Mouse (Mus musculus) heart, embryonic 13.5 days (tissue): ENCODE measurements around the gene Colgalt1. TPM values are rescaled to one million over a fixed set of nuclear protein-coding genes. Genes with fewer than 3 reads are reported as not detected.

Experiments used
- ATAC-seq: fragments of 200-750 bp; cut with Nextera tagmentation; 2 replicates; pipeline ENCODE4 v1.8.0; 2017; ENCODE audit warnings: moderate TSS enrichment; ENCODE audit not compliant: insufficient number of reproducible peaks, low FRiP score, low TSS enrichment; ENCODE audit errors: extremely low read depth
- H3K27ac ChIP-seq: fragments of 300-500 bp; sonication (generic); replicated peaks from 2 replicates; pipeline ENCODE4 v1.5.1; 2015; ENCODE audit warnings: moderate library complexity, mild to moderate bottlenecking, inconsistent platforms
- H3K27me3 ChIP-seq: fragments of 300-500 bp; sonication (generic); replicated peaks from 2 replicates; pipeline ENCODE4 v1.6.1; 2015; ENCODE audit warnings: mild to moderate bottlenecking, inconsistent platforms
- H3K36me3 ChIP-seq: fragments of 300-500 bp; sonication (generic); 2 replicates; pipeline ENCODE4 v1.6.1; 2015; ENCODE audit warnings: mild to moderate bottlenecking, inconsistent platforms
- H3K4me1 ChIP-seq: fragments of 300-500 bp; sonication (generic); 2 replicates; pipeline ENCODE4 v1.6.1; 2015; ENCODE audit warnings: inconsistent platforms
- H3K4me2 ChIP-seq: fragments of 300-500 bp; sonication (generic); 2 replicates; pipeline ENCODE4 v1.6.1; 2015; ENCODE audit warnings: inconsistent platforms, mild to moderate bottlenecking, moderate library complexity
- H3K4me3 ChIP-seq: fragments of 300-500 bp; sonication (generic); 2 replicates; pipeline ENCODE4 v1.5.1; 2015; ENCODE audit warnings: moderate library complexity, mild to moderate bottlenecking, inconsistent platforms
- H3K9ac ChIP-seq: fragments of 300-500 bp; sonication (generic); 2 replicates; pipeline ENCODE4 v1.6.1; 2015; ENCODE audit warnings: inconsistent platforms, mild to moderate bottlenecking, moderate library complexity
- H3K9me3 ChIP-seq: fragments of 300-500 bp; sonication (generic); 2 replicates; pipeline ENCODE4 v1.6.1; 2016; ENCODE audit warnings: inconsistent platforms
- WGBS: fragments of 180-500 bp; shearing (Covaris S2); methylation state at CpG from one replicate; pipeline ENCODE4 v1.1.7; 2015; ENCODE audit warnings: mixed read lengths; 5-methylcytosine and 5-hydroxymethylcytosine counted together
- polyA plus RNA-seq: library from polyadenylated mRNA; unstranded; fragments of >200 nt; fragmentation: Nextera tagmentation; extraction: Ambion mirVana; gene quantifications from 2 replicates; pipeline ENCODE4 v1.2.1, GENCODE M21; 2015

The Colgalt1 gene
- polyA plus RNA-seq, 1 experiment from 2014 or later: 54.8 TPM

GRCm38 (mm10) chr8:71629096-71629697 is 18.4 kb downstream of the Colgalt1 start:
- peak overlapping the region; percentile 91 for H3K4me2 ChIP-seq
- H3K9ac ChIP-seq: peak overlapping the region; percentile 80
- WGBS: 2% methylated on average over 55 of the region's 55 CpGs
- H3K4me3 ChIP-seq: peak overlapping the region; percentile 57
- peaks cover 15% of the 10 kb centered on the region for H3K9me3 ChIP-seq
- peaks cover 49% of the 10 kb centered on the region for H3K27me3 ChIP-seq
- H3K4me1 ChIP-seq: peaks cover 34% of the 10 kb centered on the region
- peaks cover 23% of the 10 kb centered on the region for H3K36me3 ChIP-seq
- peak; percentile 70 for ATAC-seq
- peak overlapping the region; percentile 82 for H3K27ac ChIP-seq

GRCm38 (mm10) chr8:71629781-71630212 is 19.0 kb downstream of the Colgalt1 start:
- Histone ChIP-seq H3K27me3 (peaks cover 55% of the 10 kb centered on the region), H3K27ac (no peak overlapping the region)

GRCm38 (mm10) chr8:71630761-71631160 is 20.0 kb downstream of the Colgalt1 start:
- peaks cover 64% of the 10 kb centered on the region for H3K27me3 ChIP-seq
- peaks cover 38% of the 10 kb centered on the region for H3K4me1 ChIP-seq
- no peak for ATAC-seq
- H3K36me3 ChIP-seq: peaks cover 7% of the 10 kb centered on the region
- no peak overlapping the region for H3K27ac ChIP-seq
- H3K9me3 ChIP-seq: peaks cover 15% of the 10 kb centered on the region
- H3K9ac ChIP-seq: no peak overlapping the region
- H3K4me2 ChIP-seq: no peak overlapping the region
- no peak overlapping the region for H3K4me3 ChIP-seq
- WGBS: 80% methylated on average over 6 of the region's 6 CpGs

More at GRCm38 (mm10) chr8:71629781-71630212, 19.0 kb downstream of the Colgalt1 start:
- 0 out of 2 replicates have a peak, but pooled peaks have one; percentile 0 for ATAC-seq
- Histone ChIP-seq H3K4me2 (peak overlapping the region; percentile 91), H3K9ac (peak overlapping the region; percentile 80), H3K4me3 (peak overlapping the region; percentile 57), H3K4me1 (peaks cover 38% of the 10 kb centered on the region), H3K9me3 (peaks cover 15% of the 10 kb centered on the region), H3K36me3 (peaks cover 17% of the 10 kb centered on the region)
- WGBS: 6% methylated on average over 25 of the region's 25 CpGs

GRCm38 (mm10) chr8:71631897-71632296 is 21.1 kb downstream of the Colgalt1 start:
- Histone ChIP-seq H3K9ac (no peak overlapping the region), H3K4me1 (peaks cover 38% of the 10 kb centered on the region), H3K4me3 (no peak overlapping the region), H3K4me2 (no peak overlapping the region), H3K9me3 (peaks cover 15% of the 10 kb centered on the region), H3K36me3 (no peaks in the 10 kb centered on the region), H3K27ac (no peak overlapping the region), H3K27me3 (peaks cover 69% of the 10 kb centered on the region)
- no peak for ATAC-seq
- WGBS: 57% methylated on average over 2 of the region's 2 CpGs

- no peak overlapping the region for H3K27ac ChIP-seq
- no peak overlapping the region for H3K4me3 ChIP-seq
- WGBS: 13% methylated on average over 19 of the region's 22 CpGs
- H3K27me3 ChIP-seq: peaks cover 69% of the 10 kb centered on the region
- peaks cover 15% of the 10 kb centered on the region for H3K9me3 ChIP-seq
- H3K36me3 ChIP-seq: no peaks in the 10 kb centered on the region
- H3K4me1 ChIP-seq: peaks cover 26% of the 10 kb centered on the region
- no peak overlapping the region for H3K9ac ChIP-seq
- ATAC-seq: no peak
- no peak overlapping the region for H3K4me2 ChIP-seq
These were observed 22.4 kb downstream of the Colgalt1 start for GRCm38 (mm10) chr8:71633164-71633563.

- Histone ChIP-seq H3K36me3 (no peaks in the 10 kb centered on the region), H3K9ac (0 out of 2 replicates have a peak overlapping the region, but pooled peaks have one; percentile 7), H3K9me3 (peaks cover 15% of the 10 kb centered on the region), H3K4me1 (peaks cover 17% of the 10 kb centered on the region), H3K27ac (no peak overlapping the region), H3K4me2 (peak overlapping the region; percentile 58), H3K27me3 (peaks cover 69% of the 10 kb centered on the region), H3K4me3 (peak overlapping the region; percentile 19)
- ATAC-seq: no peak
- 5% methylated on average over 26 of the region's 26 CpGs for WGBS
These were observed 23.3 kb downstream of the Colgalt1 start for GRCm38 (mm10) chr8:71633981-71634667.

GRCm38 (mm10) chr8:71637149-71638095 is 26.6 kb downstream of the Colgalt1 start:
- no peak overlapping the region for H3K9ac ChIP-seq
- no peak overlapping the region for H3K4me2 ChIP-seq
- ATAC-seq: no peak
- H3K36me3 ChIP-seq: no peaks in the 10 kb centered on the region
- no peak overlapping the region for H3K4me3 ChIP-seq
- H3K4me1 ChIP-seq: peaks cover 8% of the 10 kb centered on the region
- peaks cover 42% of the 10 kb centered on the region for H3K27me3 ChIP-seq
- no peak overlapping the region for H3K27ac ChIP-seq
- 39% methylated on average over 8 of the region's 8 CpGs for WGBS
- peaks cover 8% of the 10 kb centered on the region for H3K9me3 ChIP-seq

- Histone ChIP-seq H3K27ac (no peak overlapping the region), H3K36me3 (no peaks in the 10 kb centered on the region), H3K9ac (no peak overlapping the region), H3K4me2 (no peak overlapping the region), H3K4me1 (peaks cover 8% of the 10 kb centered on the region), H3K4me3 (no peak overlapping the region), H3K9me3 (no peaks in the 10 kb centered on the region), H3K27me3 (peaks cover 33% of the 10 kb centered on the region)
- ATAC-seq: no peak
- WGBS: 67% methylated on average over 6 of the region's 6 CpGs
These were observed 27.5 kb downstream of the Colgalt1 start for GRCm38 (mm10) chr8:71638321-71638720.

- 62% methylated on average over 4 of the region's 4 CpGs for WGBS
- H3K27ac ChIP-seq: no peak overlapping the region
- H3K36me3 ChIP-seq: no peaks in the 10 kb centered on the region
- no peaks in the 10 kb centered on the region for H3K9me3 ChIP-seq
- H3K4me1 ChIP-seq: peaks cover 3% of the 10 kb centered on the region
- H3K4me2 ChIP-seq: no peak overlapping the region
- peaks cover 23% of the 10 kb centered on the region for H3K27me3 ChIP-seq
- H3K4me3 ChIP-seq: no peak overlapping the region
- ATAC-seq: no peak
- no peak overlapping the region for H3K9ac ChIP-seq
These were observed 28.5 kb downstream of the Colgalt1 start for GRCm38 (mm10) chr8:71639318-71639717.

- Histone ChIP-seq H3K27me3 (peaks cover 19% of the 10 kb centered on the region; the same call in 1 of the 2 replicates), H3K9me3 (no peaks in the 10 kb centered on the region), H3K4me3 (no peak overlapping the region), H3K4me1 (no peaks in the 10 kb centered on the region), H3K4me2 (no peak overlapping the region), H3K36me3 (no peaks in the 10 kb centered on the region), H3K9ac (no peak overlapping the region), H3K27ac (no peak overlapping the region)
- WGBS: 71% methylated on average over 9 of the region's 9 CpGs
- ATAC-seq: no peak
These were observed 34.7 kb downstream of the Colgalt1 start for GRCm38 (mm10) chr8:71645510-71645909.

- WGBS: 2% methylated on average over 24 of the region's 24 CpGs
- peaks cover 94% of the 10 kb centered on the region for H3K27me3 ChIP-seq
- H3K36me3 ChIP-seq: no peaks in the 10 kb centered on the region
- H3K27ac ChIP-seq: no peak overlapping the region
- no peak for ATAC-seq
- peak overlapping the region; percentile 25 for H3K4me3 ChIP-seq
- H3K4me1 ChIP-seq: peaks cover 5% of the 10 kb centered on the region
- no peaks in the 10 kb centered on the region for H3K9me3 ChIP-seq
- peak overlapping the region; percentile 44 for H3K4me2 ChIP-seq
- H3K9ac ChIP-seq: no peak overlapping the region; the same call in 1 of the 2 replicates
These were observed 43.8 kb downstream of the Colgalt1 start for GRCm38 (mm10) chr8:71654600-71654999.
